Mouse (Mus musculus): Measurements from ENCODE around the gene Efcab11.

DNA sequence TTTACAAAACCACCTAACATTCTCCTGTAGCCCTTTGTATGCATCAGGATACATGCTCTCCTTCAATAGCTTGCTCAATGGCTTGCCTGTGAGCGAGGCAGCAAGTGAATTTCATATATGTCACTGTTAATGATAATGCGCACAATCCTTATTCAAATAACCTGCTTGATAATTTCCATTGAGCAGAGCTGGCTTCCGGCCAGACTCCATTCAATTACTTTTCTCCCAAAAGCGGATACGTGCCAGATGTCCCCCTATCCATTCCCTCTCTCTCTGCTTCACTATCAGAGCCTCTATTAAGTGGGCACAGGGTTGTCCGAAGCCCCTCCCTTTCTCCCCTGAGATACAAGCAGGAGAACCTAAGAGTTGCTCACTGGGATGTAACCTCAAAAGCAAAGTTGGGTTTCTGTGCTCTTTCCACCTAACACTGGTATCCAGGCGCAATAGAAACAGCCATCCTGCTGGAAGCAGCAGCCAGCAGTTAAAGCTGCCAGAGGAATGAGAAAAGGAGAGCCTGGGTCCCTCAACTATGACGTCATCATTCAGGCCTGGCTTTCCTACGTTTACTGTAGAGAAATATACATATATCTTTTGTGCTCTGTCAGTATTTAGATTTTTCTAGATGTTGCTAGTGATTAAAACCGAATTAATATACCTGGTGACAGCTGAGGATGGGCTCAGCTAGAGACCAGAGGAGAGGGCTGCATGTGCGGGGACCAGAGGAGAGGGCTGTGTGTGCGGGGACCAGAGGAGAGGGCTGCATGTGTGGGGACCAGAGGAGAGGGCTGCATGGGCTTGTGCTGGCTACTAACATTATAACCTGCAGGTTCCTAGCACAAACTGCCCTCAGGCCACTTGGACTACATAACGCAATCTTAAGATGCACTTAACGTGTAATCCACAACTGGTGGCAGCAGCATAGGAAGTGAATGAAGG lies 30.6 kb downstream of the Efcab11 start:
- TF ChIP-seq CTCF (IDR thresholded peaks at IDR 0.05; ENCODE audit: borderline replicate concordance, control insufficient read depth, extremely low read depth, insufficient read depth, low read length, poor library complexity) (no peak), POLR2A (IDR thresholded peaks at IDR 0.05; ENCODE audit: control insufficient read depth, extremely low read depth, insufficient read depth, low read length, poor library complexity) (no peak)
